ENCODE assay signal across 13 mouse cellular contexts in the genomic region with DNA sequence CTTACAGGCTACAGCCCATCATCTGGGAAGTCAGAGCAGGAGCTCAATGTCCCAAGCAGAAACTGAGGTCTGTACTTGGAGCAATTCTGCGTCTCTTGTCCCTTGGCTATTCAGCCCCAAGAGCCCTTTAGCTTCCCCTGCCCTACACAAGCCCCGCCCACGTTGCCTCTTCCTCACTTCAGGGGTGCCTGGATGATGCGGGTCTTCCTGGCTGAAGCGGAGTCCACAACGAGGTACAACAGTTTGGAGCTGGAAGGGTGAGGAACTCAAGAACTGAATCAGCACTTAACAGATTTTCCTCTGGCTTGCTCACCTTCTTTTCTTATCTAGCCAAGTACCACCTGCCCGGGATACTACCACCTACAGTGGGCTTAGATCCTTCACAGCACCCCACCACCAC. TPM values are rescaled to one million over a fixed set of nuclear protein-coding genes. Genes with fewer than 3 reads are reported as not detected.
DNase-seq lines count a peak whose midpoint lies in the region; ATAC-seq and TF ChIP-seq lines count a peak whose summit lies in the region.
"Had no signal": no experiment of that assay in that cellular context is flagged by ENCODE, and none has a peak within 500 bp of the region (broad histone marks: within the 10 kb centered on the region; RNA-seq: fewer than 3 reads in every experiment).

No protein-coding gene starts in this region.

- H3K4me1 ChIP-seq in kidney, embryonic 15.5 days: peaks cover 25% of the 10 kb centered on the region
- H3K4me1 ChIP-seq in embryonic facial prominence, embryonic 13.5 days: peaks cover 20% of the 10 kb centered on the region

- TF ChIP-seq CTCF in layer of hippocampus, adult 2 months (conservative IDR thresholded peaks at IDR 0.05): no peak

- H3K9ac ChIP-seq in kidney, embryonic 15.5 days: no peak overlapping the region
- H3K9ac ChIP-seq in embryonic facial prominence, embryonic 13.5 days: no peak overlapping the region

- DNase-seq in cerebellum, adult 9-10 months: peak; percentile 58
- DNase-seq in cerebellum, adult 18-20 months: no peak
- DNase-seq in kidney, postnatal 10 days: no peak
- peak; percentile 35 for DNase-seq in CD4-positive helper T cell, adult 2 months (ENCODE audit: low read depth, low spot score)
- no peak for DNase-seq in layer of hippocampus, adult 2 months (ENCODE audit: low spot score in 2 of 2)
- no peak for DNase-seq in lung, postnatal 25 days (ENCODE audit: low spot score)
- DNase-seq: adrenal gland, adult 2 months had no signal

- WGBS in kidney, embryonic 15.5 days: 7% methylated on average over 7 of the region's 7 CpGs
- 6% methylated on average over 7 of the region's 7 CpGs for WGBS in embryonic facial prominence, embryonic 13.5 days

- H3K4me2 ChIP-seq in kidney, embryonic 15.5 days: peak overlapping the region; percentile 93; the same call in 1 of the 2 replicates
- H3K4me2 ChIP-seq in embryonic facial prominence, embryonic 13.5 days: 0 out of 2 replicates have a peak overlapping the region, but pooled peaks have one; percentile 99

- no peak overlapping the region for H3K27ac ChIP-seq in kidney, embryonic 15.5 days
- no peak overlapping the region for H3K27ac ChIP-seq in embryonic facial prominence, embryonic 13.5 days
- H3K27ac ChIP-seq in layer of hippocampus, adult 2 months: no peak overlapping the region
- H3K27ac ChIP-seq: liver, embryonic 13.5 days; midbrain, embryonic 12.5 days had no signal

- no peaks in the 10 kb centered on the region for H3K9me3 ChIP-seq in kidney, embryonic 15.5 days (replicated peaks)
- H3K9me3 ChIP-seq in embryonic facial prominence, embryonic 13.5 days: no peaks in the 10 kb centered on the region
- H3K9me3 ChIP-seq: heart, embryonic 15.5 days; liver, embryonic 13.5 days; midbrain, embryonic 12.5 days had no signal

- ATAC-seq in kidney, embryonic 15.5 days (replicated peaks; ENCODE audit: low FRiP score): no peak
- no peak for ATAC-seq in embryonic facial prominence, embryonic 13.5 days (ENCODE audit: insufficient number of reproducible peaks, insufficient read depth, low FRiP score, low TSS enrichment, low read depth)

- no peaks in the 10 kb centered on the region for H3K36me3 ChIP-seq in kidney, embryonic 15.5 days
- no peaks in the 10 kb centered on the region for H3K36me3 ChIP-seq in embryonic facial prominence, embryonic 13.5 days
- H3K36me3 ChIP-seq: heart, embryonic 15.5 days; liver, embryonic 13.5 days had no signal

- H3K4me3 ChIP-seq in kidney, embryonic 15.5 days (replicated peaks): no peak overlapping the region
- H3K4me3 ChIP-seq in embryonic facial prominence, embryonic 13.5 days: no peak overlapping the region
- no peak overlapping the region for H3K4me3 ChIP-seq in layer of hippocampus, adult 2 months

- peaks cover 30% of the 10 kb centered on the region for H3K27me3 ChIP-seq in kidney, embryonic 15.5 days
- H3K27me3 ChIP-seq in embryonic facial prominence, embryonic 13.5 days: peaks cover 41% of the 10 kb centered on the region
- H3K27me3 ChIP-seq: Patski had no signal

RNA-seq across cellular contexts. Expression of a gene that starts 0.9 kb away (rescaled TPM):
- polyA plus RNA-seq in kidney, embryonic 15.5 days (2015; fragmentation: Nextera tagmentation; extraction: Ambion mirVana): 11.2 and 14.0 TPM in 2 replicates
- polyA plus RNA-seq in embryonic facial prominence, embryonic 13.5 days (2015; fragmentation: Nextera tagmentation; extraction: Ambion mirVana): 11.2 and 13.5 TPM in 2 replicates
- total RNA-seq in layer of hippocampus, adult 2 months (2021): 10 to 100 TPM; 31.7 to 35.2 TPM

Comparison
In these comparisons a context has a peak if more than half of its experiments do, and no peak if none do; other contexts are left out.
1. DNase-seq: peak in cerebellum, adult 9-10 months (single experiment) and CD4-positive helper T cell, adult 2 months (single experiment); none in cerebellum, adult 18-20 months (0 of 2), kidney, postnatal 10 days (single experiment), layer of hippocampus, adult 2 months (0 of 2) and lung, postnatal 25 days (single experiment).